Mouse (Mus musculus) lung, adult 2 months (tissue): ENCODE results near the gene Arih2.

ENCODE experiments used
- CTCF ChIP-seq: fragments of 200-500 bp; IDR thresholded peaks from 2 replicates; pipeline ENCODE4 v1.5.1; 2011; ENCODE audit warnings: mild to moderate bottlenecking, low read length, control low read depth; ENCODE audit not compliant: insufficient read depth
- POLR2A ChIP-seq: fragments of 200-500 bp; IDR thresholded peaks from 2 replicates; pipeline ENCODE4 v1.6.1; 2011; ENCODE audit warnings: low read depth, mild to moderate bottlenecking, control low read depth, low read length, borderline replicate concordance; ENCODE audit errors: extremely low read depth

DNA sequence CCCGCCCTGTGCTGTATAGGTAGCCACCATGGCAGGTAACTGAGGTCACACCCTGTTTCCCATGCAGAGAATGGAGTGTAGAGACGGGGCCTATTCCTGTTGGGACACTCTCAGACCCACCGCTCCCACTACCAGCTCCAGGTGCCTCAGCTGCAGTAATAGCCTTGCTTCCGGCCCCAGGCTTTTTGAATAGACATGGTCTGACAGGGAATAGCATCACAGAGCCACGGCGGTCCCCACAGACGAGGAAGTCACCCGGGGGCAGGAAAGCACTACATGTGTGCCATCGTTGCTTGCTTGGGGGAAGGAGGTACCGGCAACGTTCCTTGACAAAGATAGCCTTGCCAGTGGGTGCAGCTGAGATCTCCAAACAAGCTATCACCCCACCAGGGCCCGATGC, 74.3 kb downstream of the Arih2 start:
- TF ChIP-seq CTCF (no peak), POLR2A (no peak)
